Mouse (Mus musculus): ENCODE data around the gene Adarb2.

Adarb2 gene

GRCm38 (mm10) chr13:8202681-8203476 is at the start of gene Adarb2:
TSS of gene Adarb2 (plus strand) at chr13:8202866.
- DNase-seq (ENCODE audit: low spot score) = no peak

DNA sequence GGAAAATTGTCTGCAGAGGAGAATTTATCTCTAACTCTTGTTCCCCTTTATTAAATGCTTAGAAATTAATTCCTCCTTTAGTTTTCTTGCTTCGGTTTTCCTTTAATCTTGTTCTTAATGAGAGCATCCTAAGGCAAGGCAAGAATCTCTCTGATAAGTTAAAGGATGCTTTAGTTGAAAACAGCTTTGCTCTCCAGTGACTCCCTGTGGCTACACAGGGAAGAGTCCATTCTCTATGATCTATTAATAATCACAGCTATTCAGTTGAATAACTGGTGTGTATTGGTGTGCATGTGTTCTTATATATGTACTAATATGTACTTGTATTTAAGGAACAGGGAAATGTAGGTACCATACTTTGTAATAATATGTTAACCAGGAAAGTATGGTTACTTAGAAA is 28.9 kb upstream of the Adarb2 start:
- DNase-seq (ENCODE audit: low spot score) = no peak

DNA sequence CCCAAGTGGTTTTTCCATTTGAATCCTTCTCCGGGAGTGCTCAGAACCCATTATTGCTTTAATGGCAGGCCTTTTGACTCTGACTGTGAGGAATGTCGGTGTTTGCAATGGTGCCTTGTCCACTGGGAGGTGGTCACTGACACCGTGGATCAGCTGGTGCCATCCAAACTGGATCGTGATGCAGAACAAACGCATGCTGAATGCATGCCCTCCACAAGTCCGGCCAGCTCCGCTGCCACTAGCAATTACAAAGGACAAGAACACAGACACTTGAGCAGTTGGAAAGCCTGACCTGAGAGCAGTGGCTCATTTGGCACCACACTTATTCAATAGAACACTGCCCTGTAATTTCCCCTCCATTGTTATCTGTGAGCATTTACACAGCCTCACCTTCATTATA is 10.7 kb upstream of the Adarb2 start:
- no peak for DNase-seq (ENCODE audit: low spot score)

GRCm38 (mm10) chr13:8199186-8199880 is 3.3 kb upstream of the Adarb2 start:
- DNase-seq (ENCODE audit: low spot score) = no peak

DNA sequence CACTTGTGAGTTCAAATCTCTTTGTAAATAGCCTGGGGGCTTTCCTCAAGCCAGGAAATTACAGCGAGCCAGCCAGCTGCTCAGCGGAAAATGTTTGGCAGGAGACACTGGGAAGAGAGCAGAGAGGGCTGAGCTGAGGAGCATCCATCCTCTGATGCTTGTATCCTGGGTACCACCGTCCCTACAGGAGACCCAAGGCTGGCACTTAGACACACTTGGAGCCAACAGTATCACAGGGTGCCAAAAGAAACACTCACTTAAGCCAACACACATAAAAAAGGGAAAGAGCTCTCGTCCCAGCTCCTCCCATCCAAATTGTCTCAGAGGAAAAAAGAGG is 779 bp downstream of the Adarb2 start:
- no peak for DNase-seq (ENCODE audit: low spot score)

DNA sequence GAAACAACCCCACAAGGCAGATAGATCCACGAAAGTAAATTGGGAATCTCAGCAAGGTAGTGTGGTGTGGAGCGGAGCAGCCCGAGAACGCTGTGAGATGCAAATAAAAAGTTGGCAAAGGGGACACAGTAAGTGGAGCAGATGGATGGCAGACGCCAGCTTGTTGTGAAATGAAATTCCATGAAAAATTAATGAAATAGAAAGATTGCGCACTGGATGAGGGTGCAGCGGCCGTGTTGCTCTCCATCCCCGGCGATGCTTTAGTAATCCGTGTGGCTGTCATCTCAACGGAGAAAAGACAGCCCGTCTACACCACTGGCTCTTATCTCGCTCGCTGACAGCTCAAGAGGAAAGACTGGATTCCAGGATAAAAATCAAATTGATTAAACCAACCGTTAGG is 4.7 kb downstream of the Adarb2 start:
- no peak for DNase-seq (ENCODE audit: low spot score)

DNA sequence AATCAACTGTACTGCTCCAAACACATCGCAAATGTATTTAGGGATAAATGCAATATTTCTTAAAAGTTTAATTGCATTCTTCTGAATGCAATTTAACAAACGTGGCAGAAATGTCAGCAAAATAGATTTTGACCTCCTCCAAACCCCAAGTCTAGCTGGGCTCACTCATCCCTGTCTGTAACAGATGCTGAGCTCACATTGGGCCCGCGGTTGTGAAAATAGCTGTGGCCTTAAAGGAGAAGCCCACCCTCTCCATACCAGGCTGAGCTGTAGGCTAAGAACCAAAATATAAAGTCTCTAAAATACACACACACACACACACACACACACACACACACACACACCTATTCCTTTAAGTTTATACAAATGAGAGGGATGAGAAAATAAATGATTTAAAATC is 8.1 kb downstream of the Adarb2 start:
- no peak for DNase-seq (ENCODE audit: low spot score)

- no peak for DNase-seq (ENCODE audit: low spot score)
Observed at GRCm38 (mm10) chr13:8238871-8239270, 36.2 kb downstream of the Adarb2 start.

- no peak for DNase-seq (ENCODE audit: low spot score)
Observed at GRCm38 (mm10) chr13:8248016-8248667, 45.5 kb downstream of the Adarb2 start.

- no peak for DNase-seq (ENCODE audit: low spot score)
Observed at GRCm38 (mm10) chr13:8272158-8272945, 69.7 kb downstream of the Adarb2 start.

DNA sequence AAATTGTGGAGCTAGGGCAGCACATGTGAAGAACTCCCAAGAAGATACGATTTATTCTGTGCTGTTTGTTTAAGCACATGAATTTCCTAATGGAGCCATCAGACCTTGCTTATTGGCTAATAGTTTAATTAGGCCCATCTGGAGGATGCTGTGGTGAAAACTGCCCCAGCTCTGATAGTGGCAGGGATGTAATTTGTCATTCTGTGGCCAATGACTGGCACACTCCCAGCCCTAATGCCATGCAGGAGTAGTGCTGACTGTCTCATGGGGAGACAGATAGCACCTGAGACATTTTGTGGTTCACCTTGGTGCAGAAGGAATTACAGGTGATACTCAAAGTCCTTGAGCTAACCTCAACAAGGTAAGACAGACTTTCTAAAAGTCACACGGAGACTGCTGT is 80.5 kb downstream of the Adarb2 start:
- no peak for DNase-seq (ENCODE audit: low spot score)

DNA sequence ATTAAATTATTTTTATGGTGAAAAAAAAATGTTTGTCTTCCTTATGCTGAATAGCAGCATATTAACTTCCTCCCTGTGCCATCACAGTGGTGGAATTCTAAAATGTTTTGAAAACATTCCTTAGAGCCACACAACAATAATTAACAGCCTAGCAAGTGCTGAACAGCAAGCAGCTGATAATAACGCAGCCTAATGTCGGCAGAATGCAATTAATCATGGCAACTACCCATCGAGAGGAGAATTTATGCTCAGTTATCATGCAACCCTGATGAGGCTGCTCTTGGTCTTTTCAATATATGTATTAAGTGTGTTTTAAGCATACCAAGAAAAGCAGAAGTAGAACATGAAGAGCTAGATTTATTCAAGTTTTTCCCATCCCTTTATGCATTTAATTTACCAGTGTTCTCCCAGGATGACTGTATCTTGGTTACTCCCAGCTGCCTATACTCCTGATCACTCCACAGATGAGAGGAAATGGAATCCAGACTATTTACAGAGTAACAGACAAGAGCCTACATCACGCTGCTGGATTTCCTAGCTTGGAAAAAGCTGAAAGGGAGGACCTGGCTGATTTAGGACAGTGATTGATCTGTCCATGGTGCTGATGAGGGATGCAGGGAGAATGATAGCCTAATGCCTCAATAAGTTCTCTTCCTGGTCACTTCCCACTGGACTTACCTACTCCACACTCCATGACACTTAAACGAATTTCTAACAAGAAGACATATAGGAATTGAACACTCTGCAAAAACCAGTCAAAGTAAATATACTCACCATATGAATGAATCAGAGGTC is 113.9 kb downstream of the Adarb2 start:
- DNase-seq (ENCODE audit: low spot score) = no peak

DNA sequence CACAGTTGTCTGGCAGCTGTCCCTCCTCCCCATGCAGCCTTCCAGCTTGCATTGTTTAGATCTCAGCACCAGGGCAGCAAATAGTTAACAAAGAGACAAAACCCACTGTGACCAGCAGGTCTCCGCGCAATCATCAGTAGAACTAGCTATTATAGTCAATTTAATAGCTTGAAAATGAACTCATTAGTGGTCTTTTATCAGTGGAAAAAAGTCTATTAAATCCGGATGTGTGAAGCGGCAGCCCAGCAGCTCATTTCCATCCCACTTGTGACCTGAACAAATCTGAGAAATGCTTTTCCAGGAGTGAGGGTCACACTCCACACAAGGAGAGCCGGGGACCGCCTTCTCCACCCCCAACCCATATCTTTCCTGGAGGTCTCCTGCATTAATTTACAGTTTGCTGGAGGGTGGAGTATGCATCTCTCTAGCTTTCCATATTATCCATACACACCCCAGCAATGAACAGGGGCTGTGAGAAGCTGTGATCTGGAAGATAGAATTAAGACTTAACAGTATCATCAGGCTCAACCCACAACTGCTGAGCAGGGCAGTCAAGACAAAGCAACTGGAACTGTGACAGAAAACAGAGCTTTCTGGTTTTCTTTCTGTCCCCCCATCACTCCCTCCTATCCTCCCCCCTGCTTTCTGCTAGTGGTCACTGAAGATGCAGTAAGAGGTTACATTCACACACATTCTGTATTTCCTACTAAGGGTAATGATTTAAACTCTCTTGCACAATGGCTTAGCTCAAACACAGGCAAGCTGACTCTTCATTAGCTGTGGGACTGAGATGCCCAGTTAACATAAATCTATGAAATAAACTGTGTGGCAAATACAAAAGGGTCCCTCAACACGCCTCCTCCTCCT is 131.2 kb downstream of the Adarb2 start:
- no peak for DNase-seq (ENCODE audit: low spot score)

DNA sequence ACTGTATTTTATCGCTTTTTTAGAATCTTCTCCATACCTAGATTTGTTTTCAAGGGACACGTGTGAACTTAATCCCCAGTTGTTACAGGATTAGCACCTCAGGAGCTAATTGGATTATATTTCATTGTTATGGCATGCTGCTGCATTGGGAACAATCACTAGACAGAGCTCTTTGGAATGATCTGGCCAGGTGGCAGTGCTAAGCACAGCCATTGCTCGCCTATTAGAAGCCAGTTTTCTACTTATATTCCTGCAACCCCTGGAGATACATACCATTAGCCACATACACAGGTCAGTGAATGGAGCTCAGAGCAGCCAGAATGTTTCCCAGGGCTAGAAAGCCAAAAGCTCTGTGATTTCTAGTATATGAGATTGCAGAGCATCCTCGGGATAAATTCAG is 131.9 kb downstream of the Adarb2 start:
- no peak for DNase-seq (ENCODE audit: low spot score)

DNA sequence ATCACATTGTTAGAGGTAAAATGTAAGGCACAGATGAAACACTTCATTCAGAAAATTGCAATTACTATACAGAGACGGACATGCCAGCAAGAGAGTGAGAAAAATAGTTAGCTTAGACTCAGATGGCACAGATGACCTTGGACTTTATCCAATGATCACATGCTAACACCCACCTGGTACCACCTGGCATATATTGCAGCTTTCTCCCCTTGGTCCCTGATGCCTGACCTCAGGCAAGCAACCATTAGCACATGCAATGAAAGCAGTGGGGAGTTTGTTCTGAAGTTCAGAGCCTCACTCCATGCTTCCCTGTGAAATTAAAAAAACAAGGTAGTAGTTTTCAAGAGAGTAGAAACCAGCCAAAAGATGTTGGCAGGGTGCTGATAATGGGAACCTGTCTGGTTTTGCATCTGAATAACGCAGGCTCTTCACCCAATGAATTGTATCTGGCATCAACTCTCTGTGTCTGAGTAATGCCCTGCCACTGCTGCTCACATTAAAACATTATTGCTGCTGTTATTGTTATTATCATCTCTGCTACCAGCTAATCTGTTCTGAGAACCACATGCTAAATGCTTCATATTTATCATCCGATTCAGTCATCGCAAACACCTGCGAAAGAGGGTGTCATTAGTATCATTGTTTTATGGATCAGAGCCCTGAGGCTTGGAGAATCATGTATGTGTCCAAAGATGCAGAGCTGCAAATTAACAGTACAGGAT is 138.6 kb downstream of the Adarb2 start:
- DNase-seq (ENCODE audit: low spot score) = no peak

DNA sequence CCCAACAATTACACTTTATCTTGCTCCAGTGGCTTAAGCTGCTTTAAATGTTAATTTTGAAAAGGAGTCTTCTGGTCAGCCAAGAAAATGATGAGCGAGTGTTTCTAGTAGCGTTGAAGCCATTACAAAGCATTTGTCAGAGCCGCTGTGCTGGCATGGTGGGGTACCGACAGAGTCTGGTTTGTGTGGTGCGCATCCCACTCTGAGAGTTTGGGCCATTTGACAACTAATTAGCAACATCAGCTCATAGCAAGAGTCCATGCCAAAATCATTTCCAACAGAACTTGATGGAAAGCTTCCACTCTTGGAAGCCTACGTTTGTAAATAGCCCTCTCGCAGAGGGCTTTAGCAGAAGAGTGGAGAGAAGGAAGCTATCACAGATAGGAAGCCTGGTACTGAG is 144.5 kb downstream of the Adarb2 start:
- DNase-seq (ENCODE audit: low spot score) = no peak

GRCm38 (mm10) chr13:8352341-8352740 is 149.7 kb downstream of the Adarb2 start:
- DNase-seq (ENCODE audit: low spot score) = no peak

- no peak for DNase-seq (ENCODE audit: low spot score)
Observed at GRCm38 (mm10) chr13:8352952-8353351, 150.3 kb downstream of the Adarb2 start.

DNA sequence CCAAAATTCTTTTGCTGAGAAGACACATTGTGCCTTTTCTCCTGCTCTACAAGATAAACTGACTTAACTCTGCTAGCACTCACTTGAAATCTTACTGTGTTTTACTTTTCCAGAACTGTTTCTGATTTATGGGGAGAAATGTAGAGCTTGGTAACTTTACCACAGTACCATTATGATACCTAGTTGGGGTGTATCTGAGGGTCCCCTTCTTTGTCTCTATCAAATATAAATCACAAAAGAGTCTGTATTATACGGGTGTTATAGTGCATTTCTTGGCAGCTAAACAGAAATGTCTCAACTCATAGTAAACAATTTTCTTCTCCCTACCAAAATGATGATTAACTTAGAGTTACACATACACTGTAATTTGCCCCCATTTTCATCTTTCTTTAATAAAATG is 162.9 kb downstream of the Adarb2 start:
- DNase-seq (ENCODE audit: low spot score) = no peak

- no peak for DNase-seq (ENCODE audit: low spot score)
Observed at GRCm38 (mm10) chr13:8366087-8366486, 163.4 kb downstream of the Adarb2 start.
